Mouse (Mus musculus): ENCODE results near the gene Psme2. TPM values are rescaled to one million over a fixed set of nuclear protein-coding genes. Genes with fewer than 3 reads are reported as not detected.

The Psme2 gene
- polyA plus RNA-seq (2012; ENCODE audit: insufficient read depth, insufficient read length, missing spikeins) = 248 and 256 TPM in 2 replicates

DNA sequence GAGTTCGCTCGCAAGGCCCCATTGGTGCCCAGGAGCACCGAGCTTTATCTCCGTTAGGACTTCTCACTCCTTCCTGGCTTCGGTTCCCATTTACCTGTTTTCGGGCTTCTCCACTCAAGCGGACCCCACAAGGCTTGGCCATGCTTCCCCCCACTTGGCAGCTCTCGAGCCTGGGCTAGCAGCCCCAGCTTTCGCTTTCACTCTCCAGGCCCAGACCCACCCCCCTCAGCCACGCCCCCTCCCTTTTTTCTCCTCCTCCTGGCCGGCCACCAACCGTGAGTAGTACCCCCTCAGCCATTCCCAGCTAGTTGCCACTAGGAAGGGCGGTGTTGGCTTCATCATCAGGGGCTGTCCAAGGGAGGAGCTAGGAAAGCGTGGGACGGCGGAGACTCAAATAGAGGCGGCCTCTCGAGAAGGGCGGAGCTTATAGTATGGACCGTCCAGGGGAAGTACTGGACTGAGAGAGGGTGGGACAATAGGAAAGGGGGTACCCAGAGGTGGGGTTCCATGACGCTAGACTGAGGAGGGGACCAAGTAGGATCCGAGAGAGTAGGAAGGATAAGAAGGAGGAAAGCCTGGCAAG is at the start of gene Psme2:
Gene Psme2, minus strand, starts transcription at position 366 of the 583 bp plus-strand sequence.
- peaks cover 5% of the 10 kb centered on the region for H3K4me1 ChIP-seq (ENCODE audit: control insufficient read depth, insufficient read depth, insufficient read length, low read length)
- peak within 1 kb of the TSS; percentile 85 for H3K4me3 ChIP-seq (ENCODE audit: insufficient read depth, low read depth, low read length)
- H3K27ac ChIP-seq (replicated peaks; ENCODE audit: low read depth, low read length) = peak within 1 kb of the TSS; percentile 95

- Histone ChIP-seq H3K4me3 (ENCODE audit: insufficient read depth, low read depth, low read length) (no peak within 1 kb of the TSS), H3K27ac (replicated peaks; ENCODE audit: low read depth, low read length) (no peak within 1 kb of the TSS), H3K4me1 (ENCODE audit: control insufficient read depth, insufficient read depth, insufficient read length, low read length) (peaks cover 8% of the 10 kb centered on the region)
Observed at GRCm38 (mm10) chr14:55637795-55638194, 46.9 kb upstream of the Psme2 start, which contains the start of gene Gm49378. Gene Gm49378, minus strand, starts transcription at chr14:55637895.

DNA sequence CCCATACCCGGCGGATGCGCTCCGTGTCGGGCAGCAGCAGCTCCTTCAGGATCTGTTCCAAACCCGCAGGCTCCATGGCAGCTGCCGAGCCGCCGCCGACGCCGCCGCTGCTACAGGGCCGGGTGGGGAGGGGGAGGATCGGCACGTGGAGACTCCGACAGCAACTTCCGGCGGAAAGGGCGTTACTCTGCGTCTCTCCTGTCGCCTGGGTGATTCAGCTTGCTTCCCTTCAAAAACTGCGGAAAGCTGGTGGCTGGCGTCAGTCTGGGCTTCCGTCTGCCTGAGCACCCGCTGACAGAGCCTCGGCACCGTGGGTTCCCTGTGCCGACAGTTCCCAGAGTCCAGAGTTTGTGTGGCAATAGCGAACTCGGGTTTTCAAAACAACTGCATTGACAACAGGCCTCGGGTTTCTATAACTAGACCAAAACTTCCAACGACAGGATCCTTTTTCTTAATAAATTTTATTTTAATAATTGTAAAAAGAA is 44.7 kb upstream of the Psme2 start, which contains the start of gene Ipo4:
Gene Ipo4, minus strand, starts transcription at position 435 of the 485 bp plus-strand sequence.
- Histone ChIP-seq H3K4me3 (ENCODE audit: insufficient read depth, low read depth, low read length) (peak within 1 kb of the TSS; percentile 74), H3K27ac (replicated peaks; ENCODE audit: low read depth, low read length) (peak within 1 kb of the TSS; percentile 58)

DNA sequence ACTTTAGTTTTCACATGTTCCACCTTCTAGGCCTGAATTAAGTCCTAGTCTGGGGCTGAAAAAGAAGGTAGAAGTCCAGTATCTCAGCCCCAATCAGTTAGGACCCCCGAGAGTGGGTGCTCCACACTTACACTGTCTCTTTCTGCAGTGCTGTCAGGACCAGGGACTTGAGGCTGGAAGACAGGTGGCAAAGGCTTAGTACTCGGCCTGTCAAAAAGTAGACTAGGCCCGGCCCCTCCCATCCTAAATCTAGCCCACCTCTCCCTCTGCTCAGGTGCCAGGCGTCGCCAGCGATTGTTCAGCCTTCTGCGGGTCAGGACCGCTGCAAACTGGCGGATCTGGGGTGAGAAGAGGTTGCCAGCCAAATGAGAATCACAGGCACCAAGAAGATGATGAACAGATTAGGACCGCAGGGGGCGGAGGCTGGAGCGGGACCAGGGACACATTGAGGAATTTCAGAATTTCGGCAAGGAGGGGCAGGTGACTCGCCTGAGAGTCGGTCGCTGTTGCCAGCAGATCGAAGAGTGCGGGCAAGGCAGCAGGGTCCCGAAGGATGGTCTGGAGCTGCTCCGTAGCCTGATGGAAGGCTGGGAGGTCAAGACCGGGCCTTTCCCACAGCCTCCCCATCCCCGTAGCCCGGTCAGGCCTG is 44.1 kb upstream of the Psme2 start:
- H3K4me3 ChIP-seq (ENCODE audit: insufficient read depth, low read depth, low read length) = peak overlapping the region; percentile 74
- peaks cover 3% of the 10 kb centered on the region; the same call in 1 of the 2 replicates for H3K4me1 ChIP-seq (ENCODE audit: control insufficient read depth, insufficient read depth, insufficient read length, low read length)
- H3K27ac ChIP-seq (replicated peaks; ENCODE audit: low read depth, low read length) = peak overlapping the region; percentile 58

More for the DNA sequence above, 44.7 kb upstream of the Psme2 start, which contains the start of gene Ipo4:
- peaks cover 3% of the 10 kb centered on the region; the same call in 1 of the 2 replicates for H3K4me1 ChIP-seq (ENCODE audit: control insufficient read depth, insufficient read depth, insufficient read length, low read length)

DNA sequence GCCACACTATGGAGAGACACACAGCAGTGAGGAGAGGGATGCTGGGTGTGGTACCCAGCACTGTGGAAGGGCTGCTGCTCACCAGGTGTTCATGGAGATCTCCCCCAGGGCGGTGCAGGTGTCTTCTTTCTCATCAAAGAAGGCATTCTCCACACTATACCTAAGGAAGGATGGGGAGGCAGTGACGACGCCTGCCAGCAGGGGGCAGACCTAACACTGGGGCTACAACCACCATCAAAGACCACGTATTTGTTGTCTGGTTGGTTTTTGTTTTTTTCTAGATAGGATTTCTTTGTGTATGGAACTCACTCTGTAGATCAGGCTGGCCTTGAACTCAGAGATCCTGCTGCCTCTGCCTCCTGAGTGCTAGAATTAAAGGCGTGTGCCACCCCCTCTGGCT is 38.4 kb upstream of the Psme2 start:
- no peaks in the 10 kb centered on the region for H3K4me1 ChIP-seq (ENCODE audit: control insufficient read depth, insufficient read depth, insufficient read length, low read length)
- no peak overlapping the region for H3K27ac ChIP-seq (replicated peaks; ENCODE audit: low read depth, low read length)
- no peak overlapping the region for H3K4me3 ChIP-seq (ENCODE audit: insufficient read depth, low read depth, low read length)

GRCm38 (mm10) chr14:55628077-55628827 is 37.3 kb upstream of the Psme2 start:
- H3K27ac ChIP-seq (replicated peaks; ENCODE audit: low read depth, low read length) = no peak overlapping the region
- H3K4me3 ChIP-seq (ENCODE audit: insufficient read depth, low read depth, low read length) = no peak overlapping the region
- no peaks in the 10 kb centered on the region for H3K4me1 ChIP-seq (ENCODE audit: control insufficient read depth, insufficient read depth, insufficient read length, low read length)

DNA sequence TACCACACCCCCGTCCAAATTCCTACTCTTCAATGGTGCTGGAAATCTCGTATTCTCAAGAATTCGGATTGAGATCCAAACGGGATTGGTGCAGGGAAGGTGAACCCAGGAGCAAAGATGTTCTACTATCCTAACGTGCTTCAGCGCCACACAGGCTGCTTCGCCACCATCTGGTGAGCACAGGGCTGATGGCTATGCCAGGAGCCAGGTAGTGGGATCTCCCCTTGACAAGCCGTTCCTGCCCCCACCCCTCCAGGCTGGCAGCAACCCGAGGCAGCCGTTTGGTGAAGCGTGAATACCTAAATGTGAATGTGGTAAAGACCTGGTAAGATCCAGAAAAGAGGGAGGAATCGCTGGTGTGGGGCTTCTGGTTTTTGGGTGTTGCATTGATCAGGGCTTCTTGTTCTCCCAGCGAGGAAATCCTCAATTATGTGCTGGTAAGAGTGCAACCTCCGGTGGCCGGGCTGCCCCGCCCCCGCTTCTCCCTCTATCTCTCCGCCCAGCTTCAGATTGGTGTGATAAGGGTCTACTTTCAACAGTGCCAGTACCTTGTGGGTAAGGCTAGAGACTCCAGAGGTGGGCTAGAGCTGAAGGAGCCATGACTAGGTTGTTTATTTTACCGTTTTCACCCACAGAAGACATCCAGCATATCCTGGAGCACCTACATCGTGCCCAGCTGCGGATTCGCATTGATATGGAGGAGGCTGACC is 27.7 kb upstream of the Psme2 start:
- Histone ChIP-seq H3K4me3 (ENCODE audit: insufficient read depth, low read depth, low read length) (no peak overlapping the region), H3K27ac (replicated peaks; ENCODE audit: low read depth, low read length) (no peak overlapping the region), H3K4me1 (ENCODE audit: control insufficient read depth, insufficient read depth, insufficient read length, low read length) (no peaks in the 10 kb centered on the region)

GRCm38 (mm10) chr14:55617822-55618221 is 26.9 kb upstream of the Psme2 start, which contains the start of gene Rec8:
Gene Rec8, plus strand, starts transcription at chr14:55618037.
- H3K4me3 ChIP-seq (ENCODE audit: insufficient read depth, low read depth, low read length) = no peak within 1 kb of the TSS
- H3K27ac ChIP-seq (replicated peaks; ENCODE audit: low read depth, low read length) = no peak within 1 kb of the TSS
- H3K4me1 ChIP-seq (ENCODE audit: control insufficient read depth, insufficient read depth, insufficient read length, low read length) = no peaks in the 10 kb centered on the region

GRCm38 (mm10) chr14:55616844-55617243 is 25.9 kb upstream of the Psme2 start:
- Histone ChIP-seq H3K4me1 (ENCODE audit: control insufficient read depth, insufficient read depth, insufficient read length, low read length) (no peaks in the 10 kb centered on the region), H3K27ac (replicated peaks; ENCODE audit: low read depth, low read length) (no peak overlapping the region), H3K4me3 (ENCODE audit: insufficient read depth, low read depth, low read length) (no peak overlapping the region)

DNA sequence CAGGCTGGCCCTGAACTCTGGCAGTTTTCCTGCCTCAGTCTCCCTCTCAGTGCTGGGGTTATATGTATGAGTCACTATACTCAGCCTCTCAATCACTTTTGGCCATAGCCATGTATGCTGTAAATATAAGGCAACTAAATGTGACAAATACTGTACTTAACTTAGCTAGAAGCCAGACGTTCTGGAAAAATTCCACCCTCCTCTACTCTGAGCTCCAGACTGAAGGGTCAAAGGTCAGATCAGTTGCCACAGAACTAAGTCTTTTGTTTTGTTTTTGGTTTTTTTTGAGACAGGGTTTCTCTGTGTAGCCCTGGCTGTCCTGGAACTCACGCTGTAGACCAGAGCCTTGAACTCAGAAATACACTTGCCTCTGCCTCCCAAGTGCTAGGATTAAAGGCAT is 25.0 kb upstream of the Psme2 start:
- H3K4me3 ChIP-seq (ENCODE audit: insufficient read depth, low read depth, low read length) = no peak overlapping the region
- H3K27ac ChIP-seq (replicated peaks; ENCODE audit: low read depth, low read length) = no peak overlapping the region
- no peaks in the 10 kb centered on the region for H3K4me1 ChIP-seq (ENCODE audit: control insufficient read depth, insufficient read depth, insufficient read length, low read length)

- Histone ChIP-seq H3K27ac (replicated peaks; ENCODE audit: low read depth, low read length) (no peak overlapping the region), H3K4me3 (ENCODE audit: insufficient read depth, low read depth, low read length) (no peak overlapping the region), H3K4me1 (ENCODE audit: control insufficient read depth, insufficient read depth, insufficient read length, low read length) (no peaks in the 10 kb centered on the region)
Observed at GRCm38 (mm10) chr14:55614565-55615178, 23.8 kb upstream of the Psme2 start.

DNA sequence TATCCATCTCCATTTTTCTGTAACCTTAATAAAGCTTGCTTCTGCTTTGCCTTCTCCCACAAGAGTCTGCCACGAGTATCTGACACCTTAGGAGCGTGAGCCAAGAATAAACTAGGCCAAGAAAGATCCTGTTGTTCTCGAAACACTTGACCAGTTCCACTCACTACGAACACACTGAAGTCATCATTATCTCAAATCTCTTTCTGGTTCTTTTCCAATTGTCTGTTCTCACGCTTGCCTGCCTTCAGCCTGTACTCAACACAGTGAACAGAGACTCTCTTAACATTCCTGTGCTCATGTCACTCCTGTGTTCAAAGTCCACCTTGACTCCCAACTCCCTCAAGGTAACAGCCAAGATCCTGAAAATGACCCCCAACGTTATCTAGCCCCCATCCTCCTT is 22.4 kb upstream of the Psme2 start:
- Histone ChIP-seq H3K4me1 (ENCODE audit: control insufficient read depth, insufficient read depth, insufficient read length, low read length) (no peaks in the 10 kb centered on the region), H3K27ac (replicated peaks; ENCODE audit: low read depth, low read length) (no peak overlapping the region), H3K4me3 (ENCODE audit: insufficient read depth, low read depth, low read length) (no peak overlapping the region)

DNA sequence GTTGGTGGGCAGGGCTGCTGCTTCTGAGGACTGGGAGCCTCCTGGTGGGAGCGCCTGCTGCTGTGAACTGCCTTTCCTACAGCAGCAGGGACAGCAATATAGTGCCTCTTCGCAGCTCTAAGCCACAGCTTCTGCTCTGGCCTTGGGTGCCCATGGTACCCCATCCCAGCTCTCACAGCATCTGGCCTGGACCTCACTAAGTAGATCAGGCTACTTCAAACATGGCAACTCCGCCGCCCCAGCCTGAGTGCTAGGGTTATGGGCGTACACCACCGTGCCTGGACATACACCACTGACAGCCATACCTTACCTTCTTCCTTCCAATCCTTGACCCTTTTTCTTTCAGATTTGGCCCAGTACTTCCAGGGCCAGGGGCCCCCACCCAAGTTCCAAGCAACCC is 17.4 kb upstream of the Psme2 start:
- H3K27ac ChIP-seq (replicated peaks; ENCODE audit: low read depth, low read length) = no peak overlapping the region

DNA sequence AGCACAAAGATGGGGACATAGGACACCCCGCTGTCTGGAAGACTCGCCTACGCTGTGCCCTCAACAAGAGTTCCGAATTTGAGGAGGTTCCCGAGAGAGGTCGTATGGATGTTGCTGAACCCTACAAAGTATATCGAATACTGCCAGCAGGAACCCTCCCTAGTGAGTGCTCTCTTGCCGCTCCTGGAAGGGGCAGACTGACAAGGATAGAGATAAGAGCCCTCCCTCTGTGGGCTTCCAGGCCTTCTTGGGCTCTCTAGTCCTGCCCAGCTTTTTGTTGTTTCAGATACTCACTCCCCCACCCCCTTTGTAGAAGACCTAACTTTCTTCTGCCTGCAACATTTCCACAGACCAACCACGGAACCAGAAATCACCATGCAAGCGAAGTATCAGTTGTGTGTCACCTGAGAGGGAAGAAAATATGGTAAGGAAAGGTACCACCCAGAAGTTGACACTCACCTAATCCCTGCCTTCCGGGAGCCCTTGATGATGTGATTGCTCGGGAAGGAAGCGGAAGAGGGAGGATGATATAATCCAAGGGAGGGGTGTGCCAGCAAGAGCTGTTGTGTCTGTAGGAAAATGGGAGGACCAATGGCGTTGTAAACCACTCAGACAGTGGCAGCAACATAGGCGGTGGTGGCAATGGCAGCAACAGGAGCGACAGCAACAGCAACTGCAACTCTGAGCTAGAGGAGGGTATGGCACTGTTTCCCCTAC is 15.0 kb upstream of the Psme2 start:
- H3K27ac ChIP-seq (replicated peaks; ENCODE audit: low read depth, low read length) = no peak overlapping the region
- H3K4me3 ChIP-seq (ENCODE audit: insufficient read depth, low read depth, low read length) = no peak overlapping the region
- H3K4me1 ChIP-seq (ENCODE audit: control insufficient read depth, insufficient read depth, insufficient read length, low read length) = no peaks in the 10 kb centered on the region

More for the DNA sequence above, 17.4 kb upstream of the Psme2 start:
- H3K4me1 ChIP-seq (ENCODE audit: control insufficient read depth, insufficient read depth, insufficient read length, low read length) = no peaks in the 10 kb centered on the region
- H3K4me3 ChIP-seq (ENCODE audit: insufficient read depth, low read depth, low read length) = no peak overlapping the region
